Mouse (Mus musculus) layer of hippocampus, adult 8-10 months (tissue): ENCODE results near the gene Gm11146. TPM values are rescaled to one million over a fixed set of nuclear protein-coding genes. Genes with fewer than 3 reads are reported as not detected.

Source experiments
- DNase-seq, 2 experiments: peaks; one replicate each; pipeline ENCODE4 v3.0.0; 2022; ENCODE audit warnings: low spot score in 2 of 2
- total RNA-seq, 4 experiments: library from RNA; stranded (reverse); gene quantifications; 2 replicates each; pipeline ENCODE4 v1.2.4; 2022

Gene Gm11146
- not detected for total RNA-seq

GRCm38 (mm10) chr16:77601994-77602393, at the start of gene Gm11146:
Gene Gm11146 (minus strand): TSS chr16:77602094.
- DNase-seq: no peak

GRCm38 (mm10) chr16:77650596-77650995, 48.7 kb upstream of the Gm11146 start:
- no peak for DNase-seq

GRCm38 (mm10) chr16:77649006-77649405, 47.1 kb upstream of the Gm11146 start:
- no peak for DNase-seq

GRCm38 (mm10) chr16:77648181-77648580, 46.3 kb upstream of the Gm11146 start:
- DNase-seq: no peak

GRCm38 (mm10) chr16:77646146-77646545, 44.3 kb upstream of the Gm11146 start:
- no peak for DNase-seq

DNA sequence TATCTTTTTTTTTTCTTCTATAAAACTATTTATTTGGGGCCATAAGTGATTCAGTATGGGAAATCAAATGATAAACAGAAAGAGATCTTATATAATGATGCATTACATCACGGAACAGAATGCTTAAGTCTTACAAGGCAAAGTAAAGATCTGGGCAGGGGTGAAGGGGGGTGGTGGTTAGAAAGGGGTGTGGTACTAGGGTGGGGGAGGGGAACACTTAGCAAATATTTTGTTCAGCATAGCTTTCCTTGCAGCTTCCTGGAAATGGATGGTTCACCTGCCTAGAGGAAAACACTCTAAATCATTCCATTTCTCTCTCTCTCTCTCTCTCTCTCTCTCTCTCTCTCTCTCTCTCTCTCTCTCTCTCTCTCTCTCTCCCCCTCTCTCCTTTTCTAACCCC, 43.1 kb upstream of the Gm11146 start:
- no peak for DNase-seq

GRCm38 (mm10) chr16:77643871-77644720, 42.2 kb upstream of the Gm11146 start:
- DNase-seq: peak; percentile 87 to 88

DNA sequence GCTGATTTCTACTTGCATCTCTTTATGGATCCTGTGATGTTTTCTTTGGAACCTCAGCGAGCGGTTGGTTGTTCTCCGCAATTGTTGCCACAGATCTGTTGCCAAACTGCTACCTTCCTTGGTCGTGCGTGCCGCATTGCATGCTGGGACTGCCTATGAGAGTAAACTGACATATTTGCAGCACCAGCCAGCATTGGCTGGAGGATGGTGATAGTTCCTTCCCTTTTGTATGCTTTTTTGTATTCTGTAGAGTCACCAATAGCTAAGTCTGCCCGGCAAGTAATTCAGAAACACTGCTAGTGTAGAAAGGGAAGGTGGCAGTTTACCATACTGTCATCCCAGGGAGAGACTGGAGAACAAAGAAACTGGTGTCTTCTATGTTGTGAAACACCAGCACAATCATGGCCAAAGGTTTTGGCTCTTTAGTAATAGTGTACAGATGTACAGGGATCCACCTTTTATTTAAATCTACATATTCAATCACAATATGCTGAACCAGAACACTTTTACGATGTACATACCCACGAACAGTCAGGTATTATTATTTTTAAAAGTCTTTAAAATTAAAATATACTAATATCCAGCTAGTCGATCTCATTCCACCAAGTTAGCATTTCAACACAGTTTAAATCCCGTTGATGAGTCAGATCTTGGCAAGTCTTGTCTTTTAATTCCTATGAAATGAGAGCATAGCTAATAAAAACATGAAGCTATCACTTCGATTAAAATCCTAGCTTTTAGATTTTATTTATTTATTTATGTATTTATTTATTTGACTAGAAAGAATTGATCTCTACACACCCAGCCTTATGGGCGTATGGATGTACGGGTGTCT, 41.4 kb upstream of the Gm11146 start:
- peak; percentile 73 to 81 for DNase-seq

GRCm38 (mm10) chr16:77636497-77636896, 34.6 kb upstream of the Gm11146 start:
- no peak for DNase-seq

DNA sequence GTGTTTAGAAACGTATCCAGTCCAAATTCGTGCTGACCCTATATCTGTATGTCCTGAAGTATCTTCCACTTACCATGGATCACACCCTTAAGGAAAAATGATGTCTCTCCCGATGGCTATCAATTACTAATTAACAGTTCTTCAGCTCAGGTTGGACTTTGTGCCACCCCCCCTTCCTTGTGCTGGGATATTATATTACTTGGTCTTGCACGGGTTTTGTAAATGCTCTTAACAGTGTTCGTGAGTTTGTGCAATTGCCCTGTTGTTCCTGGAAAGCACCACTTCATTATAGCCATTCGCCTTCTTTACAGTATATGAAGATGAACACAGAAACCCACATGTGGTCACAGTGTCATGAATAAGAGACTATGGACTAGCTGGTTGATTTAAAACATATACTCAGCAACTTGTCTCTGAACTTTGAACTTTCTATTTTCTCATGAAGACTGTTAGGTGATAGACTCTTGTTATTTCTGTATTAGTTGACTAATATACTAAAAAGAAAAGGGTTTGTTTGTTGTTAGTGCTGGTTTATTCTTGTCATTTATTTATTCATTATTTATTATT, 30.5 kb upstream of the Gm11146 start:
- no peak for DNase-seq

DNA sequence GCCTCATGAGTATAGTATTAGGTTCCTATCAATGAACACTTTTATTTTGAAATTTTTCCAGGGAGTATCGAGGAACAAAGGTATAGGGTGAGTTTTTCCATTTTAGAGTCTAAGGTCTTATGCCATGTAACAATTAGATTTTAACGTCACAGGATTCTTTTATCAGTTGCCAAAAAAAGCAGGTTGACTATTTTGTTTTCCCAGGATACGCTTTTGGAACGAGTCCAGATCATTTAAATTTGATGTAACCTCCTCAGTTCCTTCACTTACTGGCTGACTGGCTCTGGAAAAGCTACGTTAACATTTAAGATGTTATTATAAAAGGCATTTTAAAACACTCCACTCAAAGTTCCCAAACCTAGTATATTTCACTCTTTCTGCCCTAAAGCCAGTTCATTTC, 20.8 kb upstream of the Gm11146 start:
- no peak for DNase-seq

DNA sequence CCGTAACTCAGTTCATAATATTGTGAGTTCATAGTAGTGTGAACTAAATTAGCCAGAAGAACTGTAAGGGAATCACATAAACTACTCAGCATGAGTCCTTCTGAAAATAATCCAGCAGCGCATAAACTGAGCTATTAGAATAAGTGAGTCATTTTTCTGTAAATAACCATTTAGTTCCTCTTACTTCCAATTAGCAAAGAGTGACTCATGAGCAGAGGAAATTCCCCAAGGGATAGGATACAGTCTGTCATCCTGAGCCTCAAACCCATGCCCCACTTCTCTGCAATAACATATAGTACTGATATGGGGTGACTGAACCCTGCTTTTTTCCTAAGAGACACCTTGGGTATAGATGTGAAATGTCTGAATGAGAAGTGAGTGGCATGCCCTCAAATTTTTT, 687 bp upstream of the Gm11146 start:
- no peak for DNase-seq

- DNase-seq: no peak
These were observed 3.1 kb downstream of the Gm11146 start for GRCm38 (mm10) chr16:77598787-77599186.

DNA sequence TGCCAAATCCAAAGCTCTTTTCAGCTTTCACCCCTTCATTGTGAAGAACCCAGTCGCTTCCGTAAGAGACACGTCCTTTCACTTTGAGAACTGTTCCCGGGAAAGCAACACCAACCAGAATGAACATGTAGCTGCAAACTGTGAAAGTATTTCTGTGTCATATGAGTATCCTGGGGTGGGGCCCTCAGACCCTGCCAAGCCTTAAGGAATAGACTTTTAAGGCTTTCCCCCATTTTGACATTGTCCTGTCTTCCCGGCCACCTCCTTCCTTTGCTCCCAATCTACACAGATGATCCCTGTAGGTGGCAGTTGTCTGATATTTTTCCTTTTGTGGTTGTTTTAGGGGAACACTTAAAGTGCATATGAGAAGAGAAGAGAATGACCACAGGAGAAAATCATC, 5.3 kb downstream of the Gm11146 start:
- peak in 1 of 2 experiments; percentile 19 for DNase-seq

DNA sequence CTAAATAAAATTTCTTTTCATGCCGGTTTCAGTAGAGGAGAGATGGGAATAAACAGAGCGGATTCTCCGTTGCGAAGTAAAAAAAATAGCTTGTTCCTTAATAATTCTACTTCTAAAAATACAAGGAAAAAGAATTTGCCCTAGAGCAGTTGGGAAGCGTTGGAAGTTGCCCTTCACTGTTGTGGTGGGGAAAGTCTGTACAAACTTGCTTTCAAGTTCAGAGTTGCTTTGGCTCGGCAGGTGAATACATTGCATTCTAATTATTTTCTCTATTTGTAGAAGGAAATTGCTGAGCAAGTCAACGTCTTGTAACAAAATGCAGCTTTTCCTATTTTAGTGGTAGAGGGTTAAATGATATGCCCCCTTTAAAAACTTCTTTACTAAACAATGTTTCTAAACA, 6.2 kb downstream of the Gm11146 start:
- no peak for DNase-seq

- DNase-seq: peak; percentile 79 to 82
These were observed 7.3 kb downstream of the Gm11146 start for GRCm38 (mm10) chr16:77594553-77594952.

- DNase-seq: peak; percentile 77 to 78
These were observed 8.0 kb downstream of the Gm11146 start for GRCm38 (mm10) chr16:77593828-77594421.

- DNase-seq: no peak
These were observed 8.9 kb downstream of the Gm11146 start for GRCm38 (mm10) chr16:77592986-77593385.

- no peak for DNase-seq
These were observed 28.9 kb downstream of the Gm11146 start for GRCm38 (mm10) chr16:77573036-77573435.

GRCm38 (mm10) chr16:77569457-77569856, 32.4 kb downstream of the Gm11146 start:
- DNase-seq: no peak

DNA sequence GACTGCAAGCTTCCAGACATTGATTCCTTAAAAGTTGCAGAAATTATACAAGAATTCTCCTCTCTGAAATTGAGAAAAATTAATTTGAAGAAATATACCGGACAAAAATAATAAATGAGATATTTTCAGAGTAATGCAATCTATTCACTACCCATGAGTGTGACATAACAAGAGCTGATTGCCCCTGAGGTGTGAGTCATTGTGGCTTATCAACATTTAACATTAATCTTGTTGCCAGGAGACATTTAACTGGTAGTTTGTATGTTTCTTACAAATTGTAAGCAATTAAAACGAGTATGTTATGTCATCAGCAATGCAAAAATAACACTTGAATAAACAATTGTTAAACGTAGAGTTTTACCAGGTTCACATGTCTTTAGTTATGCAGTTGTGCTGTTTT, 33.5 kb downstream of the Gm11146 start:
- no peak for DNase-seq

DNA sequence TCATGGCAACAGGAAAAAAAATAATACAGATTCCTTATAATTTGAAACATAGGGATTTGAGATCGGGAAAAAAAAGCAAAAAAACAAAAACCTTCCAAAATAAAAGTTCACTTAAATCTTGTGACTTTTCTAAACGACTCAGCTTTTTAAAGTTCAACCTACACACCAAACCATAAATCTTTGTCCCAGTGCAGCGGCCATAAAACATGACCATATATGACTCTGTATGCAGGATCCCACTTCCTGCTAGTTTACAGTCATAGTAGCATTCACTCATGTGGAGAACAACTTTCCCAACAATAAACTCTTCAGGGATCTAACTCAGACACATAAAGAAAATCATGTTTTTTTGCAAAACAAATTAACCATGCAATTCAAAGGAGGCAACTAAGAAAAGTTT, 39.0 kb downstream of the Gm11146 start:
- no peak for DNase-seq
